Mouse (Mus musculus): ENCODE data around the gene Sdr42e1.
A peak's percentile ranks its signal among the peaks of the same experiment; 100 is the strongest.

The Sdr42e1 gene

DNA sequence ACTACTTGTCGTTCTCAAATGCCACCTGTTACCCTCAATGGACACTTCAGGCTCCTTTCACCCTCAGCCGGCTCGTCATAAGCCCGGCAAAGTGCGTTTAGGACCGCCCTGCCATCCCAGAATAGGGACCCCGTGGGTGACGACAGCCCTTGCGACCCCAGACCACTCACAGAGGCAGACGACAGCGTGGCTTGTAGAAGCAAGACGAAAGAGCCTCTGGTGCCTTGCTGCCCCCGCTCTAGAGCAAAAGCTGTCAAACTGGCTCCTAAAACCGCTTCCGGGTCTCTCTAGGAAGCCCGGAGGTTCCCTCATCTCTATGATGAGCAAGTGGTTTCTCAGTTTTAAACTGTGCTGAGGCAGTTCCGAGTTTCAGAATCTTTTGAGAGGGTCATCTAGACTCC is at the start of gene Sdr42e1:
Sdr42e1 (minus strand) TSS at position 260 of the 401 bp plus-strand sequence.
- peak; percentile 69 for DNase-seq

DNA sequence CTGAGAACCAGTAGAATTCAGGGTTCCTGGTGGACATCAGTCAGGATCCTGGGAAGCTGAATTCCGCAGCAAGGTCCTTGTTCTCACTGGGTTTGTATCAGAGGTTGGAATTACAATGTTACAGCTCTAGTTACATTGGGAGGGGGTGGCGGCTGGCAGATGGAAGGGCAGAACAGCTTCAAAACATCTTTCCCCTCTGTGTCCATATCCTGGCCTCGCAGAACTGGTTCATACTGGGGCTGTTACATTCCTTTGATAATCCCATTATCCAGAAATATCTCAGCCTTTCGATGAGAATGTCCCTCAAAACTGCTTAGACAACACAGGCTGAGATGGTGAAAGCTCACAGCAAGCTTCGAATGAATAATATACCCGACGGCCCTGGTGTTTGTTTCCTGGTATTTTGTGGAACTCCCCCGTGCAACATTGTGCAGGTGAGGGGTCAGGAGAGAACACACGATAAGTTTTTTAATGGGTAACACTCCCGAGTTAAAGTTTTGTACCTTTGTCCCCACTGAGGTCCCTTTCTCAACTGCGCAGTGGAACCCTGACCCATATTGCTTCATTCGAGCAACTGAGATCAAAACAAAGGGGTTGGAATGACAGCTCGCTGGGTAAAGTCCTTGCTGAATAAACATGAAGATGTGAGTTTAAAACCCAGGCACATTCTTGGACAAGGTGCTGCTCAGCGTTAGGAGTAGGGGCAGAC is 44.8 kb upstream of the Sdr42e1 start:
- DNase-seq: peak; percentile 22

DNA sequence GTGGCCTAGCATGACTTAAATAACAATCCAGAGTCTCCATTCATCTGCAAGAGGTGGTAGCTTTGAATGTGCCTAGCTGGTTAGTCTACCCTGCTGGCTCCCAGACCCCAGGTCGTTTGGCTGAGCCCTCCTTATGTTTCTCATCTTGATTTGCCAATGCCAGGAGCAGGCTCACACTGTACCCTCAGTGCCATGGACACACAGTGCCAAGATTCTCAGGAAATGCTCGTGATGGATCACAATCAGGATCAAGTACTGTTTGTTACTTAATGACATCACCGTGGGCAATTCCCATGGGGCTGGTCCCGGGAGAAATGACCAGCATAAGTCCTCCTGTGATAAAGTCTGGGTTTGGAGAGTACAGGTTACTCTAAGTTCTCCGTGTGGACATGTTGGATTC is 42.4 kb upstream of the Sdr42e1 start:
- no peak for DNase-seq

DNA sequence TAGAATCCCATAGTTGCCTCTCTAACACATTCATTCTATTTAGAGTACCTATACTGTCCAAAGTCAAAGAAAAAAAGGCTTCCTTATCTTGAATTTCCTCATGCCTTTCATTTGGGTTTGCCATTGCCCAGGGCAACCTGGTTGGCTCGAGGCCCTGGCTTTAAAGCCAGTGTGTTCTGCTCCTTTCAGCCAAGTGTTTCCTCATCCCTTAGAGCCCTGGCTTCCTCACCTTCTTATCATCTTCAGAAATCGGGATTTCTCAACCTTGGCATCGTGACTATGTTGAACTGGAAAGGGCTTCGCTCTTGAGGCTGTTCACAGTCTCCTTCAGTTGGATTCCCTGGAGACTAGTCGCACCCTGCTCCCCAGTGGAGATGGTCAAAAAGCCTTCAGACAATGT is 41.1 kb upstream of the Sdr42e1 start:
- no peak for DNase-seq

DNA sequence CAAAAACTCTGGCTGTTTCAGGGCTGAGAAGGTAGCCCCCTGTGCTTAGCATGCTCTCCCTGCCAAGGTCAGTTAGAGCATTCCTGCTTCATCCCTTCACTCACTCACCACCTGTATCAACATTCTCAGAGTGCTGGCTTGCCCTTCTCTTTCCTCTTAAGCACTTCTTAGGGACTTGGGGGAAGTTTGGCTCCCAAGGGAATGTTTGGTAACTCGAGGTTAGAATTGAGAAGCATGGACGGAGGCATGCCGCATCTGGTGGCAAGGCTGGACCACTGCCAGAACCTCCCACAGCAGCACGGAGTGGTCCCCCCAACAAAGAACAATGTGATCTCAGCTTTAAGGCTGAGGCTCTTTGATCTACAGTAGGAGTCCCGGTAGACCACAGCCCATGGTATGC is 38.7 kb upstream of the Sdr42e1 start:
- DNase-seq: no peak

DNA sequence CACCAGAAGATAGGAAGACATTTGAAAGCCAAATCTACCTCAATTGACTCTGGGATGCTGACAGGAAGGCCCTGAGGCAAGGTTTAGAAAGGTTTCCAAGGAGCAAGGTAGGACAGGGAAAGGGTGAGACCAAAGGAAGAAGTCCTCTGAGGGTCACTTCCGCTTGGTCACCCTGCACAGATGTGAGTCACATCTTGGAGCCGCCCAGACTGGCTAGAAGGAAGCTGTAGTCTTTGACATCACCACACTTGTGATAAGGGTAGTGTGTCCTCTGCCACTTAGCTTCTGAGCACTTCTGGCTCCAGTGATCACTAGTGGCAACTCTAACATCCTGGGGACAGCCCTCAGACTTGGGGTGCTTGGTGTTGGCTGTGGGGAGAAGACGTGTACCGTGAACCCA is 32.7 kb upstream of the Sdr42e1 start:
- no peak for DNase-seq

DNA sequence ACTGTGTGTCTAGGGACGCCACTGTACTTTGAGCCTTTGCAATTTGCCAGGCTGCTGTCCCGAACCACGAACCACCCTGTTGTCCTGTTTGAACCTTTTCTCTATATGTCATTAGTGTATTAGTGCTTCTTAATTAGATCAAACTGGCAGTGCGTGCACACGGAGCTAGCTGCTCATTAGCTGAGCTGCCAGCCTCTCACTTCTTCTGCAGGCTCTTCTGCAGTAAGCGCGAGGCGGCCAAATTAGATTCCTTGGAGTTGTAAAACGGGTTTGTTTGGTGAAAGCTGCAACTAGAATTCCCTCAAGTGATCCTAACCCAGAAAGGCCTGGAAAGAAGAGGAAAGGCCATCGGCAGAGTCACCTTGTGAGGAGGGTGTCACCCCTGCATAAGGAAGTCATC is 29.2 kb upstream of the Sdr42e1 start:
- DNase-seq: no peak

DNA sequence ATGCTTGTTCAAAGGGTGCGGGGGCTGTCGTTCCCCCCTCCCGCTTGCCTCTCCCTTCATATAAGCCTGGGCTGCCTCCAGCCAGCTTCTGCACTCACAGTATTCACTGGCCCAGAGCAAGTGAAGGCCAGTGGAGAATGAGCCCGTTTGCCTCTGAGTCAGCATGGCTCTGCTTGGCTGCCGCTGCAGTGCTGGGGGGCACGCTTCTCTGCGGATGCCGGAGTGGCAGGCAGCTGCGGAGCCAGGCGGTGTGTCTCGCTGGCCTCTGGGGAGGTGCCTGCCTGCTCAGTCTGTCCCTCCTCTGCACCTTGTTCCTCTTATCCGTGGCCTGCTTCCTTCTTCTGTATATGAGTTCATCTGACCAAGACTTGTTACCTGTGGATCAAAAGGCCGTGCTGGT is 28.4 kb upstream of the Sdr42e1 start, which contains the start of gene Hsd17b2:
Hsd17b2 (plus strand) TSS at position 46 of the 400 bp plus-strand sequence.
- peak; percentile 57 for DNase-seq

DNA sequence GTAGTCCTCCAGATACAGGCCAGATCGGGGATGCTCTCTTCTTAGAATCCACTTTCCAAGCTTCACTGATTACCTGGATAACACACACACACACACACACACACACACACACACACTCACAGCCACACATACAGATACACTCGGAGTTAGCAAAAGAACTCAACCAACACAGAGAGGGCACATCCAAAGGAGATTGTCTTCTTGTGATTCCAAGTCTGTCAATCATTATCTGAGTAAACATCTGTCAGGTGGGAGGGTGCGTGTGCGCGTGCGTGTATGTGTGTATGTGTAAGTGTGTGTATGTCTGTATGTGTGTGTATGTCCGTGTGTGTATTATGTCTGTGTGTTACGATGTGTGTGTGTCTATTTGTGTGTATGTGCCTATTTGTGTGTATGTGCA is 27.8 kb upstream of the Sdr42e1 start:
- DNase-seq: no peak

DNA sequence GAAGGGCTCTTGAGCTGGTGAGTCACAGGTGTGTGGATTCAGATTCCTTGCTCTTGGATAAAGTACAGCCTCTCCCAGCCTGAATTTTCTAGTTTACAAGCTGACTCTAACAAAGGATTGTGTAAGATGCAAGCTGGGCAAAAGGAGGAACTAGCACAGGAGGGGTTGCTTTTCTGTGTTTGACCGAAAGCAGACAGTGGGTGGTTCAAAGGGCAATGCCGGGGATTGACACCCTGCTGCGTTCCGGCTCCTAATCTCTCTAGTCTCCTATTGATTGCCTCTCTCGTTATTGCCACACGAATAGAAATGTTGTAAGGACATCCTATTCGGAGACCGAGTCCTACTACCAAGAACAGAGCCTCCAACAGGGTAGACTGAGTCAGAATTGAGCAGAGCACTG is 27.2 kb upstream of the Sdr42e1 start:
- DNase-seq: no peak

DNA sequence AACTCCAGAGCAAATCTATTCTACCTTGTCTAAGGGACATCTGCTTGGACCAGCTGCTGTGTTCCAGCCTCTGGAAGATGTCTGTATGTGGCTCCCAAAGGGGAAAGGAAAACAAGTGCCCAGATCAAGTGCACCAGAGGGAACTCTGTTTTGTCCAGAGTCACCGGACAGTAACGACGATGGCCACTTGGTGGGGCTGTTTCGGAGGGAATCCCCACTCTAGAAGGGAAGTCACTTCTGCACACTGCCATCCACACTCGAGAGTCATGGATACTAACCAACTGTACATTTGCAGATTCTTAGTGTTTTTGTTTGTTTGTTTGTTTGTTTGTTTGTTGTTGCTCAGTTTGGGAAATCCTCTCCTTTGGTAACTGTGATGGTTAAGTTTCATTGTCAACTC is 23.8 kb upstream of the Sdr42e1 start:
- DNase-seq: peak; percentile 59

DNA sequence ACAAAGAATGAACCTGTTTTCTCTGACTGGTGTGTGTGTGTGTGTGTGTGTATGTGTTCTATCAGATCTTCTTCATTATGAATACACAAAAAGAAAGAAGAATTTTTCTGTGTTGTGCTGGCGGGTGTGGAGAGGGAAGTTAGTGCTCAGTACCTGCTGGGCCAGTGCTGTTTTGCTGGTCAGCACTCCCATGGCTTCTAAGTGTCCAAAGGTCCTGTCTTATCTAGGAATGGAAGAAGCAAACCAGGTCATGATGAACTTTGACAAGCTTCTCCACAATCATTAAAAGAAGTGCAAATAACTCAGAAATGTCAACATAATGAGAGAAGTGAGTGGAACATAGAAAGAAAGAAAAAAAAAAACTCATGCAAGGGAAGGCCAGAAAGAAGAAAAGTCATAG is 22.1 kb upstream of the Sdr42e1 start:
- DNase-seq: no peak

DNA sequence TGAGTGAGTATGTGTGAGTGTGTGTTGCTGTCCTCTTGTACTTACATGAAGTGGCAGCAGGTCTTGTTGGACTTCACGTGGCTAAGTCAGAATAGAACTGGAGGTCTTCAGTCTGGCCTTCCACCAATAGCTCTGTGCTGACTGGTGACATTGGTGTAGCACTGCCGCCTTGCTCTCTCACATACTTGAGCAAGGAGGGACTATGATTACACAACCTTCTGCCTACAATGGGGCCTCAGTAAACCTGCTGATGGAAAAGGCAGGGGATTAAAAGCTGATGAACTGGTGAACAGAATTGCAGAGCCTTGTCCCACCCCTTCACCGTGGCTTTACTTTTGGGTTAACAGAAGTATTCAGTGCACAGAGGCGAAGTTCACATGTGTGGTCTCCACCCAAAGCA is 18.6 kb upstream of the Sdr42e1 start:
- no peak for DNase-seq

DNA sequence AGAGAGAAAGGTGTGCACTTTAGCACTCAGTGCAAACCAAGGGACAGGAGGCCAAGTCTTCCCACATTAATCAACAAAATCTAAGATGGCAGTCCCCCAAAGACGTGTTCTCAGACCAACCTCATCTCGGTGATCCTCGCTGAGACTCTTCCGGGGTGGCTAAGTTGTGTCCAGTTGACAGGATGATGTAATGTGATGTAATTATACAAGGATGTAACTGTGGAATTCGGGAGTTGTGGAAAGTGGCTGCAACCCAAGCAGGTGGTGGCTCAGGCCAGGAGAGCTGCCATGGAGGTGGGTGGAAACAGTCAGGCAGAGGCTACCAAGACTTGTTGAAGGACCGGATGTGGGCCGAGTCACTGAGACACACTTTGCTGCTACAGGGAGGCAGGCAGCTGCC is 14.4 kb upstream of the Sdr42e1 start:
- DNase-seq: no peak

DNA sequence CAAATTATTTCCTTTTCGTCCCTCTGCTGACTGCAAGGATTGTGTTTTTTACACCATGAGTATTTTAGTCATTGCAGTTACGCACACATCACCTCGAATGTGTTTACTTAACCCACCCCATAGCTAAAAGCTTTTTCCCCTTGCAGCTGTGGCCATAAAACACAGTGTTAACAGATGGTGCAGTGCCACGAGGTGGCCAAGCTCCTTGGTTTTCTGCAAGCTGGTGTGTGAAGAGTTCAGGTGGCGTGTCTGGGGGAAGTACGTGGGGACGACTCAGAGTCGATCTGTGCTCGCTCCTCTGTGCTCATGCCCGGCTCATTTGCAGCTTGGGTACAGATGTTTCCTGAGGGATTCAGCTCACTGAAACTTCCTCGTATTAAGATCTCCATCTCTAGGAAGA is 11.0 kb upstream of the Sdr42e1 start:
- no peak for DNase-seq

DNA sequence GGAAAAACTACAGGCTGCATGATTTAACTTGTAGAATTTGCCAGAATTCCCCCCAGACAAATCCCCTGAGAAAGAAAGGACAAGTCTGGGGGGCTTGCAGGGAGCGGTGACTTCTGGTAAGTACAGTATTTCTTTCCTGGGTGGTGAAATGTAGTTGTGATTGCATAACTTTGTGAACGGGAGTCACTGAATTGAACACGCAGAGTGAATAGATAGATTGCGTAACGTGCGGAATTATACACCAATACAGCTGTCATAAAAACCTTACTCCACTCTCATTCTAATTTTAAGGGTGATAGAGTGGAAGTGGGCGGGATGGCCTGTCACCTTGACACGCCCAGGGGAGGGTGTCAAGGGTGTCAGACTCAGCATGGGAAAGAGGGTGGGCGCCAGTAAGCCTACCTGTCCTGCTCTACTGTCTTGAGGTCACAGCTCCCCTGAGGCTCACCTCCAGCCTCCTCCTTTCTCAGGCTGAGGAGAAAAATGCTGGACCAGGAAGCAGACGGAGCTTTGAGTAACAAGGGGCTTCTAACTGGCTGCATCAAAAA is 10.5 kb upstream of the Sdr42e1 start:
- DNase-seq: no peak

DNA sequence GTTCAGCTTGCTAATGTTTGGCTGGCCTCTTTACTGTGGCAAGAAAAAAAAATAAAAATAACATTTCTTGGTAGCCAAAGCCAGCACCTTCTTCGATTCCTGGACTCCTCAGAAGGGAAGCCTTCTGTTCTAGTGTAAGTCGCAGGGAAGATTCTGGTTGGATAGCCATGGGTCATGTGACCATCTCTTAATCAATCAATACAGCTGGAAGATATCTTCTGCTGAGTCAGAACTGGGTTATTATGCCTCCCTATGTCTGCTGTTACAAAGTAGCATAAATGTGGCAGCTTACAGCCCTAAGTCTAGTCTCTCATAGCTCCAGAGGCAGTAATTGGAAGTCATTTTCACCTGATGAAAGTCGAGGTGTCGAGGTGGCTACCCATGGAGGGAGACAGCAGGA is 5.2 kb upstream of the Sdr42e1 start:
- no peak for DNase-seq

DNA sequence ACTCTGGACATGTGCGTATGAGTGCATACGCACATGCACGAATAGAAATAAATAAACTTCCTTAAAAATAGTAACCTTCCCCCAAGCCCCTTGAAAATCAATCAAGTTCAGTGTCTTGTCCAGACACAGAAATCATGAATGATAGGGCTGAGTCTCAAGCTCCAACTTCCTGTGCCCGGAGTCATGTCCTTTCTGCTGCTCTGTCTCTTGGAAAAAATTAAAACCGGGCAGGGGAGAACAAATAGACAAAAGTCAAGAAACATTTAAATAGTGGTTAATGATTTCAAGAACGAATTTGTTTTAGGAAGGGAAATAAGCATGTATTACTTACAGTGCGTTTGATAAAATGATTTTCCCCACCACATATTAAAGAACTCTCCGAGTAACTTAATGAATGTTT is 3.5 kb upstream of the Sdr42e1 start:
- no peak for DNase-seq

DNA sequence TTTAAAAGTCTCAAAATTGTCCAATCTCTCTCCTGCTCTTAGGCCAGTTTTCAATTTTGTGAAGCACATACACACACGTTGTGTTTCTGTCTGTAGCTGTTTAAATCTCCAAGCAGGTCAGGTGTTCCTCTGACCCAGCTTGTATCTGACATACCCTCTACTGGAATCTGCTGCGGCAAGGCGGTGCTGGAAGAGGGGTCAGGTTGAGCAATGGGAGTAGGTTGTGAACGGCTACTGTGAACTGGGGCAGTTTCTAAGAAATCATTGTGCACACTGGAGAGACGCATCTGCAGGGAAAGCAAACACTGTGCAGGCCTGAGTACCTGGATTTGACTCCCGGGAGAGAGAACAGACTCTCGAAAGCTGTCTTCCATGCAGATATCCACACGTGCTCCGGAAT is 3.0 kb upstream of the Sdr42e1 start:
- DNase-seq: no peak

DNA sequence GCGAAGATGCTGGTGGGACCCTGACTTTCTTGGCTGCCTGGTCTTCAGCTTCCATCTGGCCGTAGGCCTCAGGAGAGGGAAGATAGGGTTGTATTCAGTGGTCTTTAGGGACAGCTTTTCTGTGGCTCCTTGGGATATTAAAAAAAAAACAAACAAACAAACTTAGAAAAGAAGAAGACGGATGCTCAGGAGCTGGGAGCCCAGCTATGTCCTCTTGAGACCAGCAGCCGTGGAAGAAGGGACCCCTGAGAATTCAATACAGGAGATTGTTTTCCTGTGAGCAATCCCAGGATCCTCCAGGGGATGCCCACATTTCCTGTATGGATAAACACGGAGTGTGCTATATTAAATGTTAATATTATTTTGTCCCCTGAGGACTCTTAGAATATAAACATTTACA is 1.7 kb upstream of the Sdr42e1 start:
- no peak for DNase-seq

DNA sequence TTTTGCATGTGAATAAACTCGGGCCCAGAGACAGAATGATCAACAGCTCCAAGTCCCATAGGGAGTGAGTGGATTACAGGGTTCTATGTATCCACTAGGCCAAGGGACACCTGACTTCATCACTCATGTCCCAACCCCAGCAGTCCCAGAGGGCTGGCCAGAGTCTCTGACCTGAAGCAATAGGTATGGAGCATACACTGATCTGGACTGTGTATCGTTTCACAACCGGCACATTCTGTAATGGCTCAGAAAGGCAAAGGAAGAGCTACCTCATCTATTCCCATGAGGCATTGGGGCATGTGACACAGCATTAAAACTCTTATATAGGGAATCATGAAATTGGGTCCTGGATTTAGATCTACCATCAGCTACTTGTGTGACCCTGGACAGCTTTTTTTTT is 931 bp downstream of the Sdr42e1 start:
- DNase-seq: no peak

DNA sequence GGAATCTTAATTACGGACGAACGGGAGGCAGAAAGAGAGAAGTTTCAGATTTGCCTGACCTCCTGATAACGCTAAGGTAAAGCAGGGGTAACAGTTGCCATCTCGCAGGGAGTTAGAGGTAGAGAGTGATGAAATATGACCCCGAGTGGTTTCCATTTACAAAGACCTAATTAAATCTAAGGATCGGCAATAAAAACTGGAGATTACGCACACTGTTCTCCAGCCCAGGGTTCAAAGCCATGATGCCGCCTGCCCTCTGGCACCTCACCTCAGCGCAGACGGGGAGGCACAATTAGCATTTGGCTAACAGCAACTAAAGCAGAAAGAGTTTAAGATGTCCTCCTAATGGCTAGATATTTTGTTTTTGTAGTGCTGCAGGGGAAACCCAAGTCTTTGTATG is 3.0 kb downstream of the Sdr42e1 start:
- no peak for DNase-seq

DNA sequence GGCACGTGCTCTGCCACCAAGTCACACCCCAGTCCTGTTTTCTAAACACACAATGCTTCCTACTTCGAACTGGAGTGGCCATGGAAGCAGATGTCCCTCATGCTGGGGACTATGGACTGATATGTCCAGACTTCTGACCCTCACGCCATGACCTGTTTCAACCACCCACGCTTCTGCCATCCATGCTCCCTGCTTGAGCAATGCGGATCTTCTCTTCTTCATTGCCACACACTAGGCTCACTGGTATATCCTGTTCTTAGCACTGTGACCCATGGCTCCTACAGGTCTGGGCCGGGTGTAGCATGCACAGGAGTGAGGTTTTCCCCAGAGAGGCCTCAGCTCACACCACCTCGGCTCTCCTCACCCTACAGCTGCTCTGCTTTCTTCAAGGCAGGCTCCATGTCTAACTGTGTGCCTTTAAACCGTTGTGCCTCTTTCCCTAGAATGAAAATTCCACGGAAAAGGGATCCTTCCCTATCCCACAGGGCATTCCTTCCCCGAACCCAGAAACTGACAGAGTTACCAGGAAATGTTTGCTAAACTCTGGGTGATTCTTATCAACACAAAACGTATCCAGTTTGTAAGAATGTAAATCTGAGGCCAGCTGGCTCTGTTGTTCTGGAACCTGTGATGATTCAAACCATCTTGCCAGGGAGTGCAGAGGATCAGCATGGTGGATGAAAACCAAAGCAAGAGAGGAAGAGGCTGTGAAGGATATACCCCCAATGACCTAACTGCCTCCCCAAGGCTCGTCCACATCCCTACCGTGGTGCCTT is 6.0 kb downstream of the Sdr42e1 start:
- DNase-seq: no peak

DNA sequence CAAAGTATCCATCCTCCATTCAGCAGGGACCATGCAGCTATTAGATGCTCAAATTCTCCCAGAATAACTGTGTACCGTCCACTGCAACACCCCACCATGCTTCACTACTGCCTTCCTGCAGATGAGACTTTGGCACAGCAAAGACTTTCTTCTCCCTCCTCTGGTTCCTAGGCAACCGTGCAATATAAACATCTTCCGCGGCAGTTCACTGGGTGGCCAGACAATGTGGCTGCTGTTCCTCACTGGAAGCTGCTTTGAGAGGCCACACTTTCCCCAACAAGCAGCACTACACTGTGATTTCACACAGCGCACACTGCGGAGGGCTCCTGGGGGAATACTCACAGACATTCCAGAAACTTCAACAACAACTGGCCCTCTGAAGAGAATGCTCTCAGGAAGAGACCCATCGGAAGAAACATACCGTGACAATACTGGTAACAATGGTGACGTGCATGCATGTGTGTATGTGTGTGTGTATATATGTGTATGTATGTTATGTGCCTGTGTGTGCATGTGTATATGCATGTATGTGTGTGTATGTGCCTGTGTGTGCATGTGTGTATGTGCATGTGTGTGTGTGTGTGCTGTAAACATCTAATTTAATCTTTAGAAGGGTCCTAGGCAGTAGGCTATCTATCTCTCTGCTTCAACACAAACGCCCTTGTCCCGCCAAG is 13.0 kb downstream of the Sdr42e1 start:
- DNase-seq: peak; percentile 21

Data from kidney, postnatal 10 days (tissue).